ENCODE assay signal across 31 mouse cellular contexts in genomic region chr2:33774884-33775283, GRCm38 (mm10).
DNase-seq lines count a peak whose midpoint lies in the region; ATAC-seq lines count a peak whose summit lies in the region.
"Had no signal": no experiment of that assay in that cellular context is flagged by ENCODE, and none has a peak within 500 bp of the region (broad histone marks: within the 10 kb centered on the region; RNA-seq: fewer than 3 reads in every experiment).

No protein-coding gene starts in this region.

- 91% methylated on average over 2 of the region's 2 CpGs for WGBS in forebrain, embryonic 13.5 days
- WGBS in forebrain, embryonic 10.5 days = 93% methylated on average over 2 of the region's 2 CpGs
- 92% methylated on average over 2 of the region's 2 CpGs for WGBS in midbrain, embryonic 14.5 days
- WGBS in midbrain, embryonic 11.5 days = 84% methylated on average over 2 of the region's 2 CpGs
- WGBS in embryonic facial prominence, embryonic 13.5 days = 86% methylated on average over 2 of the region's 2 CpGs
- 69% methylated on average over 2 of the region's 2 CpGs for WGBS in limb, embryonic 13.5 days

- H3K4me2 ChIP-seq in forebrain, embryonic 13.5 days = no peak overlapping the region
- no peak overlapping the region for H3K4me2 ChIP-seq in midbrain, embryonic 14.5 days (ENCODE audit: low read length)
- H3K4me2 ChIP-seq in midbrain, embryonic 11.5 days = no peak overlapping the region
- no peak overlapping the region for H3K4me2 ChIP-seq in embryonic facial prominence, embryonic 13.5 days
- 0 out of 2 replicates have a peak overlapping the region, but pooled peaks have one; percentile 7 for H3K4me2 ChIP-seq in limb, embryonic 13.5 days (replicated peaks)
- H3K4me2 ChIP-seq: embryonic facial prominence, embryonic 15.5 days; forebrain, embryonic 15.5 days; hindbrain, embryonic 15.5 days; kidney, embryonic 15.5 days; stomach, embryonic 15.5 days had no signal

- H3K27me3 ChIP-seq in forebrain, embryonic 13.5 days = no peaks in the 10 kb centered on the region
- no peaks in the 10 kb centered on the region for H3K27me3 ChIP-seq in forebrain, embryonic 10.5 days (ENCODE audit: poor library complexity, severe bottlenecking)
- H3K27me3 ChIP-seq in midbrain, embryonic 14.5 days (ENCODE audit: control insufficient read depth, insufficient read depth, low read length) = no peaks in the 10 kb centered on the region
- H3K27me3 ChIP-seq in midbrain, embryonic 11.5 days (ENCODE audit: control insufficient read depth, insufficient read depth, low read length) = no peaks in the 10 kb centered on the region
- H3K27me3 ChIP-seq in embryonic facial prominence, embryonic 13.5 days = no peaks in the 10 kb centered on the region
- no peaks in the 10 kb centered on the region for H3K27me3 ChIP-seq in limb, embryonic 13.5 days
- H3K27me3 ChIP-seq: embryonic facial prominence, embryonic 15.5 days; forebrain, embryonic 15.5 days; hindbrain, embryonic 15.5 days; kidney, embryonic 15.5 days; stomach, embryonic 15.5 days had no signal

- DNase-seq in forebrain, embryonic 10.5 days (ENCODE audit: extremely low spot score, low spot score) = no peak
- DNase-seq in midbrain, embryonic 14.5 days = no peak
- DNase-seq in midbrain, embryonic 11.5 days (ENCODE audit: low spot score, missing footprints) = no peak
- DNase-seq in layer of hippocampus, postnatal 25 days (ENCODE audit: extremely low spot score in 1 of 2, low spot score in 1 of 2) = no peak
- no peak for DNase-seq in liver
- DNase-seq: adrenal gland, postnatal 14 days; cerebellum, adult 11 months; embryo, embryonic 11 days; gastrocnemius, adult 2 months; gastrocnemius, postnatal 36 days; heart, adult 2 months; heart, postnatal 14 days; kidney, adult 18-20 months; kidney, postnatal 36 days; left cerebral cortex, postnatal 4 days; lung, adult 2 months; lung, postnatal 10 days; right cerebral cortex, postnatal 14 days had no signal

- 0 out of 2 replicates have a peak overlapping the region, but pooled peaks have one; percentile 16 for H3K27ac ChIP-seq in forebrain, embryonic 13.5 days
- no peak overlapping the region for H3K27ac ChIP-seq in forebrain, embryonic 10.5 days
- 0 out of 2 replicates have a peak overlapping the region, but pooled peaks have one; percentile 21 for H3K27ac ChIP-seq in midbrain, embryonic 14.5 days (replicated peaks; ENCODE audit: low read depth, low read length)
- no peak overlapping the region for H3K27ac ChIP-seq in midbrain, embryonic 11.5 days (ENCODE audit: low read depth, low read length)
- peak overlapping the region; percentile 64; the same call in 1 of the 2 replicates for H3K27ac ChIP-seq in embryonic facial prominence, embryonic 13.5 days
- H3K27ac ChIP-seq in limb, embryonic 13.5 days = peak overlapping the region; percentile 88
- H3K27ac ChIP-seq: embryonic facial prominence, embryonic 15.5 days; forebrain, embryonic 15.5 days; gastrocnemius, adult 2 months; heart, adult 2 months; hindbrain, embryonic 15.5 days; kidney, embryonic 15.5 days; layer of hippocampus, adult 2 months; liver, embryonic 14.5 days; macrophage; stomach, embryonic 15.5 days had no signal

- no peak overlapping the region for H3K9ac ChIP-seq in forebrain, embryonic 13.5 days
- no peak overlapping the region for H3K9ac ChIP-seq in midbrain, embryonic 14.5 days (replicated peaks; ENCODE audit: low read length)
- H3K9ac ChIP-seq in midbrain, embryonic 11.5 days (ENCODE audit: low read length) = no peak overlapping the region
- no peak overlapping the region for H3K9ac ChIP-seq in embryonic facial prominence, embryonic 13.5 days
- no peak overlapping the region for H3K9ac ChIP-seq in limb, embryonic 13.5 days
- H3K9ac ChIP-seq: embryonic facial prominence, embryonic 15.5 days; forebrain, embryonic 15.5 days; hindbrain, embryonic 15.5 days; kidney, embryonic 15.5 days; liver, embryonic 14.5 days; stomach, embryonic 15.5 days had no signal

- H3K4me3 ChIP-seq in forebrain, embryonic 13.5 days = no peak overlapping the region
- no peak overlapping the region for H3K4me3 ChIP-seq in forebrain, embryonic 10.5 days
- no peak overlapping the region for H3K4me3 ChIP-seq in midbrain, embryonic 14.5 days (replicated peaks; ENCODE audit: low read depth, low read length)
- H3K4me3 ChIP-seq in midbrain, embryonic 11.5 days (ENCODE audit: low read depth, low read length) = no peak overlapping the region
- no peak overlapping the region for H3K4me3 ChIP-seq in embryonic facial prominence, embryonic 13.5 days
- H3K4me3 ChIP-seq in limb, embryonic 13.5 days = no peak overlapping the region
- H3K4me3 ChIP-seq: embryonic facial prominence, embryonic 15.5 days; forebrain, embryonic 15.5 days; gastrocnemius, adult 2 months; heart, adult 2 months; hindbrain, embryonic 15.5 days; kidney, embryonic 15.5 days; layer of hippocampus, adult 2 months; myocyte; stomach, embryonic 15.5 days had no signal

- ATAC-seq in forebrain, embryonic 13.5 days = no peak
- no peak for ATAC-seq in midbrain, embryonic 14.5 days (ENCODE audit: low FRiP score, low TSS enrichment)
- ATAC-seq in midbrain, embryonic 11.5 days (ENCODE audit: low FRiP score) = no peak
- ATAC-seq in embryonic facial prominence, embryonic 13.5 days (ENCODE audit: insufficient number of reproducible peaks, insufficient read depth, low FRiP score, low TSS enrichment, low read depth) = no peak
- ATAC-seq in limb, embryonic 13.5 days (ENCODE audit: low FRiP score, low read depth) = no peak
- ATAC-seq: CD4-positive, CD25-positive, alpha-beta regulatory T cell, adult 4 months; forebrain, embryonic 15.5 days had no signal

- H3K9me3 ChIP-seq in forebrain, embryonic 13.5 days (replicated peaks) = 0 out of 2 replicates have a peak, but pooled peaks cover 8% of the 10 kb centered on the region
- H3K9me3 ChIP-seq in forebrain, embryonic 10.5 days = peaks cover 34% of the 10 kb centered on the region
- no peaks in the 10 kb centered on the region for H3K9me3 ChIP-seq in midbrain, embryonic 14.5 days (ENCODE audit: control insufficient read depth, low read length)
- H3K9me3 ChIP-seq in midbrain, embryonic 11.5 days (ENCODE audit: control insufficient read depth, low read length) = peaks cover 19% of the 10 kb centered on the region
- peaks cover 30% of the 10 kb centered on the region for H3K9me3 ChIP-seq in embryonic facial prominence, embryonic 13.5 days
- H3K9me3 ChIP-seq in limb, embryonic 13.5 days = peaks cover 34% of the 10 kb centered on the region
- H3K9me3 ChIP-seq: forebrain, embryonic 15.5 days; hindbrain, embryonic 15.5 days had no signal

- H3K4me1 ChIP-seq in forebrain, embryonic 13.5 days = peaks cover 41% of the 10 kb centered on the region
- peaks cover 35% of the 10 kb centered on the region for H3K4me1 ChIP-seq in forebrain, embryonic 10.5 days
- peaks cover 32% of the 10 kb centered on the region for H3K4me1 ChIP-seq in midbrain, embryonic 14.5 days (ENCODE audit: control insufficient read depth, insufficient read depth, low read length)
- no peaks in the 10 kb centered on the region; the same call in 1 of the 2 replicates for H3K4me1 ChIP-seq in midbrain, embryonic 11.5 days (ENCODE audit: control insufficient read depth, insufficient read depth, low read length)
- peaks cover 30% of the 10 kb centered on the region for H3K4me1 ChIP-seq in embryonic facial prominence, embryonic 13.5 days
- peaks cover 51% of the 10 kb centered on the region for H3K4me1 ChIP-seq in limb, embryonic 13.5 days
- H3K4me1 ChIP-seq: stomach, embryonic 15.5 days had no signal

- H3K36me3 ChIP-seq in forebrain, embryonic 13.5 days (ENCODE audit: poor library complexity, severe bottlenecking) = peaks cover 49% of the 10 kb centered on the region
- peaks cover 45% of the 10 kb centered on the region for H3K36me3 ChIP-seq in forebrain, embryonic 10.5 days (replicated peaks)
- H3K36me3 ChIP-seq in midbrain, embryonic 14.5 days (ENCODE audit: control insufficient read depth, insufficient read depth, low read length) = peaks cover 22% of the 10 kb centered on the region; the same call in 1 of the 2 replicates
- H3K36me3 ChIP-seq in midbrain, embryonic 11.5 days (ENCODE audit: control insufficient read depth, insufficient read depth, low read length) = peaks cover 16% of the 10 kb centered on the region
- peaks cover 54% of the 10 kb centered on the region for H3K36me3 ChIP-seq in embryonic facial prominence, embryonic 13.5 days
- H3K36me3 ChIP-seq in limb, embryonic 13.5 days = peaks cover 33% of the 10 kb centered on the region

Comparison
In these comparisons a context has a peak if more than half of its experiments do, and no peak if none do; other contexts are left out.
1. H3K27ac ChIP-seq: peak in forebrain, embryonic 13.5 days (single experiment), midbrain, embryonic 14.5 days (single experiment), embryonic facial prominence, embryonic 13.5 days (single experiment) and limb, embryonic 13.5 days (single experiment); none in forebrain, embryonic 10.5 days (single experiment) and midbrain, embryonic 11.5 days (single experiment).